Mouse (Mus musculus): ENCODE results near the gene Cry2. TPM values are rescaled to one million over a fixed set of nuclear protein-coding genes. Genes with fewer than 3 reads are reported as not detected.
A peak's percentile ranks its signal among the peaks of the same experiment; 100 is the strongest.
"Not testable (repeated sequence)": the region's sequence is repeated elsewhere in the genome, so short reads cannot be mapped to it uniquely, and the experiment has no call there.

The Cry2 gene
- total RNA-seq (2014; rRNA removed) (43.8 and 45.5 TPM in 2 replicates), polyA plus RNA-seq (2015; fragmentation: Nextera tagmentation; extraction: Ambion mirVana) (50.6 and 52.0 TPM in 2 replicates)

- peak within 1 kb of the TSS; percentile 90 for H3K27ac ChIP-seq
- peaks cover 25% of the 10 kb centered on the region for H3K4me1 ChIP-seq (ENCODE audit: insufficient read depth, low read length)
- WGBS, result under 1% methylated on average over 65 of the region's 76 CpGs
- peak within 1 kb of the TSS; percentile 95 for H3K4me2 ChIP-seq (ENCODE audit: low read depth, low read length)
- H3K4me3 ChIP-seq (ENCODE audit: low read length), result peak within 1 kb of the TSS; percentile 97
- H3K36me3 ChIP-seq (ENCODE audit: insufficient read depth, low read length), result no peaks in the 10 kb centered on the region
- H3K9me3 ChIP-seq (ENCODE audit: low read length), result no peaks in the 10 kb centered on the region
- peak within 1 kb of the TSS; percentile 90 for H3K9ac ChIP-seq (replicated peaks; ENCODE audit: low read length)
- DNase-seq (ENCODE audit: low spot score), result peak; percentile 99
- no peaks in the 10 kb centered on the region for H3K27me3 ChIP-seq (ENCODE audit: insufficient read depth, low read length)
- peak; percentile 98 for ATAC-seq
- TF ChIP-seq CTCF (IDR thresholded peaks at IDR 0.05; ENCODE audit: low read depth), result no peak
These were observed at the start of gene Cry2 for GRCm38 (mm10) chr2:92433578-92434374. Gene Cry2 (minus strand): TSS chr2:92434043.

- no peak for TF ChIP-seq CTCF (IDR thresholded peaks at IDR 0.05; ENCODE audit: low read depth)
- H3K27me3 ChIP-seq (ENCODE audit: insufficient read depth, low read length), result peaks cover 8% of the 10 kb centered on the region; the same call in 1 of the 2 replicates
- no peaks in the 10 kb centered on the region for H3K36me3 ChIP-seq (ENCODE audit: insufficient read depth, low read length)
- DNase-seq (ENCODE audit: low spot score) (no peak), ATAC-seq (no peak)
- H3K9ac ChIP-seq (replicated peaks; ENCODE audit: low read length), result no peak overlapping the region
- no peak overlapping the region for H3K4me3 ChIP-seq (ENCODE audit: low read length)
- no peak overlapping the region for H3K4me2 ChIP-seq (ENCODE audit: low read depth, low read length)
- no peaks in the 10 kb centered on the region for H3K4me1 ChIP-seq (ENCODE audit: insufficient read depth, low read length)
- H3K9me3 ChIP-seq (ENCODE audit: low read length), result no peaks in the 10 kb centered on the region
- no peak overlapping the region for H3K27ac ChIP-seq
- WGBS, result 52% methylated on average over 5 of the region's 5 CpGs
These were observed 49.7 kb upstream of the Cry2 start for GRCm38 (mm10) chr2:92483505-92483904.

- TF ChIP-seq CTCF (IDR thresholded peaks at IDR 0.05; ENCODE audit: low read depth), result no peak
- Histone ChIP-seq H3K4me3 (ENCODE audit: low read length) (no peak overlapping the region), H3K9me3 (ENCODE audit: low read length) (no peaks in the 10 kb centered on the region), H3K9ac (replicated peaks; ENCODE audit: low read length) (no peak overlapping the region), H3K27me3 (ENCODE audit: insufficient read depth, low read length) (peaks cover 8% of the 10 kb centered on the region; the same call in 1 of the 2 replicates), H3K4me2 (ENCODE audit: low read depth, low read length) (no peak overlapping the region), H3K36me3 (ENCODE audit: insufficient read depth, low read length) (no peaks in the 10 kb centered on the region), H3K27ac (no peak overlapping the region), H3K4me1 (ENCODE audit: insufficient read depth, low read length) (no peaks in the 10 kb centered on the region)
- DNase-seq (ENCODE audit: low spot score) (no peak), ATAC-seq (no peak)
- 61% methylated on average over 1 of the region's 1 CpGs for WGBS
These were observed 48.7 kb upstream of the Cry2 start for GRCm38 (mm10) chr2:92482551-92482950.

GRCm38 (mm10) chr2:92478313-92478688 lies 44.5 kb upstream of the Cry2 start:
- H3K4me3 ChIP-seq (ENCODE audit: low read length), result no peak overlapping the region
- no peaks in the 10 kb centered on the region for H3K9me3 ChIP-seq (ENCODE audit: low read length)
- no peak overlapping the region for H3K27ac ChIP-seq
- DNase-seq (ENCODE audit: low spot score) (no peak), ATAC-seq (no peak)
- no peaks in the 10 kb centered on the region for H3K27me3 ChIP-seq (ENCODE audit: insufficient read depth, low read length)
- H3K4me2 ChIP-seq (ENCODE audit: low read depth, low read length), result no peak overlapping the region
- H3K36me3 ChIP-seq (ENCODE audit: insufficient read depth, low read length), result no peaks in the 10 kb centered on the region
- H3K4me1 ChIP-seq (ENCODE audit: insufficient read depth, low read length), result no peaks in the 10 kb centered on the region
- WGBS, result 87% methylated on average over 4 of the region's 4 CpGs
- H3K9ac ChIP-seq (replicated peaks; ENCODE audit: low read length), result no peak overlapping the region
- TF ChIP-seq CTCF (IDR thresholded peaks at IDR 0.05; ENCODE audit: low read depth), result no peak

- Histone ChIP-seq H3K4me2 (ENCODE audit: low read depth, low read length) (no peak overlapping the region), H3K27me3 (ENCODE audit: insufficient read depth, low read length) (no peaks in the 10 kb centered on the region), H3K4me3 (ENCODE audit: low read length) (no peak overlapping the region), H3K9ac (replicated peaks; ENCODE audit: low read length) (no peak overlapping the region), H3K27ac (no peak overlapping the region), H3K36me3 (ENCODE audit: insufficient read depth, low read length) (no peaks in the 10 kb centered on the region), H3K4me1 (ENCODE audit: insufficient read depth, low read length) (no peaks in the 10 kb centered on the region), H3K9me3 (ENCODE audit: low read length) (no peaks in the 10 kb centered on the region)
- no peak for TF ChIP-seq CTCF (IDR thresholded peaks at IDR 0.05; ENCODE audit: low read depth)
- DNase-seq (ENCODE audit: low spot score) (no peak), ATAC-seq (0 out of 2 replicates have a peak, but pooled peaks have one; percentile 5)
- WGBS, result 58% methylated on average over 12 of the region's 12 CpGs
These were observed 43.9 kb upstream of the Cry2 start for GRCm38 (mm10) chr2:92477672-92478312.

- not testable (repeated sequence) for H3K4me3 ChIP-seq (ENCODE audit: low read length); H3K4me1 ChIP-seq (ENCODE audit: insufficient read depth, low read length); H3K27ac ChIP-seq; H3K36me3 ChIP-seq (ENCODE audit: insufficient read depth, low read length); DNase-seq (ENCODE audit: low spot score); H3K27me3 ChIP-seq (ENCODE audit: insufficient read depth, low read length); H3K4me2 ChIP-seq (ENCODE audit: low read depth, low read length); H3K9ac ChIP-seq (replicated peaks; ENCODE audit: low read length); H3K9me3 ChIP-seq (ENCODE audit: low read length); ATAC-seq
- WGBS, result 87% methylated on average over 7 of the region's 7 CpGs
These were observed 42.7 kb upstream of the Cry2 start for GRCm38 (mm10) chr2:92476580-92476979.

- H3K4me1 ChIP-seq (ENCODE audit: insufficient read depth, low read length), result no peaks in the 10 kb centered on the region
- no peaks in the 10 kb centered on the region for H3K27me3 ChIP-seq (ENCODE audit: insufficient read depth, low read length)
- no peaks in the 10 kb centered on the region for H3K36me3 ChIP-seq (ENCODE audit: insufficient read depth, low read length)
- WGBS, result 49% methylated on average over 2 of the region's 2 CpGs
- H3K4me2 ChIP-seq (ENCODE audit: low read depth, low read length), result no peak overlapping the region
- DNase-seq (ENCODE audit: low spot score), result no peak
- no peak overlapping the region for H3K9ac ChIP-seq (replicated peaks; ENCODE audit: low read length)
- no peak for ATAC-seq
- no peaks in the 10 kb centered on the region for H3K9me3 ChIP-seq (ENCODE audit: low read length)
- no peak overlapping the region for H3K27ac ChIP-seq
- no peak overlapping the region for H3K4me3 ChIP-seq (ENCODE audit: low read length)
- TF ChIP-seq CTCF (IDR thresholded peaks at IDR 0.05; ENCODE audit: low read depth), result no peak
These were observed 41.9 kb upstream of the Cry2 start for GRCm38 (mm10) chr2:92475711-92476110.
